Mouse (Mus musculus): ENCODE measurements around the gene Tnfrsf21.

Gene Tnfrsf21

DNA sequence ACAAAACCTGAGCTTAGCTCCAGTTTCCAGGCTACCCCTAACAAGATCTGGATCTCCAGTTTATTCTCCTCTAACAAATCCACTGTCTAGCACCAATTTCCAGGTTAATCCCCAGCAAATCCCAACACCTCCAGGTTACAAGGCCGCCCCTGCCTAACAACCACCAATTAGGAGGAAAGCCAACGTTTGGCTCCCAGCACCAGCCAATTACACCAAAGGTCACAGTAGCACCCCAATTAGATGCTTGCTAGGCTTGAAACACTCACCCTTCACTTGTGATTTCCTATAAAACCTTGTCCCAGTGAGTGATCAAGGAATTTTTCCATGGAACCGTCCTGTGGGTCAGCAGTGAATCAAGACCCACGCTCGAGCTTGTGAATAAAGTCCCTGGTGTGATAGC is 116.1 kb downstream of the Tnfrsf21 start:
- no peak for DNase-seq

DNA sequence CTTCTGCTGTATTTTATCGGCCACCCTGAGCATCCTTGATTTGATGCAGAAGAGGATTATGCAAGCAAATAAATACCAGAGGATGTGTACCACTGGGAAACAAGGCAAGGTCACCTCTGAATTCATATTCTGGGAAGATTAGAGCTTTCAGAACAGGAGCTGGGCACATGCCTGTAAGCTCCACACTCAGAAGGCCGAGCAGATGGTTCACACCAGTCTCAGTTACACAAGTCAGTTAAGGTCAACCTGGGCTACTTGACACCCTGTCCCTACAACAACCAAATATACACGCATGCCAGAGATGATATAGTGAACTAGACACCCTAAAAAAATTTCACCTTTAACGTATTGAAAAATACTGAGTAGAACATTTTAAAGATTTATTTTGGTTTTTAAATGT is 116.8 kb downstream of the Tnfrsf21 start:
- DNase-seq: no peak

DNA sequence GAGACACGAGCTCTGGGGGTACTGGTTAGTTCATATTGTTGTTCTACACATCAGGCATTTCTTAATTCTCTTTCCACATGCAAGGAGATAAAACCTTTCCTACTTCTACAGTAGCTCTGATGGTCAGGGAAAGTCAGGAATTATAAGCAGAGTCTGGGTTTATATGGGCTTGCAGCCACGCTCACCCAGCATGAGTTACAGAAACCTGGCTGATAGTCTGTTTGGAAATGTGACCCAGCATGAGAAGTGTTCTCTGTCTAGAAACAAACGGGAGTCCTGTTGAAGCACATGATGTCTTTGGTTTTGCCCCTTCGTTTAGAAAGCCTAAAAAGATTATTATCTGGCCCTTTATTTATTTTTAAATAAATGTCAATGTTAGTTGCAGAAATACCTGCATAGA is 118.6 kb downstream of the Tnfrsf21 start:
- DNase-seq: no peak

DNA sequence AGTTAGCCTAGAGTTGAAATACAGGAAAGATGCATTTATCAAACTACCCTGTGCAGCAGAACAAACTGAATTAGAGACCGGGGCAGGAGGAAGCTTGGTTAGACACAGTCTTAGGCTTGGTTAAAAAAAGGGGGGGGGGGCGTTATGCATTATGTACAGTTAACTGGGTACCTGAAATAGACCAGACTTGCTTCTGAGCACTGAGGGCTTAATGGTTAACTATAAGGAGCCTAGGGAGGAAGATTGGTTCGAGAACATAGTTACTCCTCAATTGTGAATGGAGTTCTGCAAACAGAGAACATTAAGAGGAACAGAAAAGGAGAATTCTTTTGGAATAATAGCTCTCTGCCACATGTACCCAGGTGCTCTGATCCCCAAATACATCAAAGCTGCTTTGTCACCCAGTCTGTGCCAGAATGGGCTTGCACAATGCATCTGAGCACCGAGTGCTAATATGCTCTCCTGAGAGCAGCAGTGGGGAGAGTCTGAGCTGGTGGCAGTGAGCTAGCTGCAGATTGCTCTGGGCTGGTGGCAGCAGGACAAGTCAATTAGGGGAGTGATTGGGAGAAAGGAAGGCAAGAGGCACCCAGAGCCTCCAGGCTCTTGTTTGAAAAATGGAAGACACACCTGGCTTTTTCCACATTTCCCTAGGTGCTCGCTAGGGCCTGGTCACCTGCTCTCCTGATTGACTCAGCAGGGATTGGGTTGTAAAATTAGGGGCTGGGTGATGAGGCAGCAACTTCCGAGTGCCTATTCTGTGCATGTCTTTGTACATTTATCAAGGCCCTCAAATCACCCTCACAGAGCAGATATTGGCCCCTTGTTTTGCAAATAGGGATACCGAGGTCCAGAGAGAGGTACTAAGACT is 119.3 kb downstream of the Tnfrsf21 start:
- DNase-seq: no peak

DNA sequence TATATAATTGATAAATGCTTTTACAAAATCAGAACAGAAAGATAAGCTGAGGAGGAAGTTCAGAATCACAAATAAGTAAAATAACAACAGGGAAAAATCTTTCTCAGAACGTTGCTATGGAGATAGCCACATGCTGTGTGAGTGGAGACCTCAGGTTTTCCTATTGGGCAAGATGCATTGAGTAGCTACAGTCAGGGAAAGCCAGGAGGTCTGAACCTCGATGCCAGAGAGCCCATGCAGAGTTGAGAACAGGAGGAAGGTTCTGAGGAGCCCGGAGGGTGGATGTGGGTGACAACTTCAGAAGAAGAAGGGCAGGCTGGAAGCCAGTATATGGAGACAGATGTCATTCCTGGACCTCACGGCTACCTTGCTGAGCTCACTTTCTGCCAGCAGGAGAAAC is 120.4 kb downstream of the Tnfrsf21 start:
- DNase-seq: no peak

DNA sequence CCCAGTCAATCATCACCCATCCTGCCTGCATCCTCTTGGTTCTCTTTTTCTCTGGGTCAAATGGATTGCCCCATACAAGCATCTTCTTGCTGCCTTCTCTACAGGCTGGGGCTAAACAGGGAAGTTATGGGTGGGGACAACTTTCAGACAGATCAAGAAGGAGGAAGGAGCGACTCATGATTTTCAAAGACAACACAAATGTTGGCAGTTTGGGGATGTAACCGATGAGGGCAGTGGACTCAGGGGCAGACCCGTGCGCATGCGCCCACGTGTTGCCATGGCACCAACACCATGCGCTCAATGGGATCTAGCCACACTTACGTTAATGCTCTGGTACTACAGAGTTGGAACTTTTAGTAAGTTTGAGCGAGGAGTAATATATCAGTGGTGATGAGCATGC is 121.5 kb downstream of the Tnfrsf21 start:
- no peak for DNase-seq

DNA sequence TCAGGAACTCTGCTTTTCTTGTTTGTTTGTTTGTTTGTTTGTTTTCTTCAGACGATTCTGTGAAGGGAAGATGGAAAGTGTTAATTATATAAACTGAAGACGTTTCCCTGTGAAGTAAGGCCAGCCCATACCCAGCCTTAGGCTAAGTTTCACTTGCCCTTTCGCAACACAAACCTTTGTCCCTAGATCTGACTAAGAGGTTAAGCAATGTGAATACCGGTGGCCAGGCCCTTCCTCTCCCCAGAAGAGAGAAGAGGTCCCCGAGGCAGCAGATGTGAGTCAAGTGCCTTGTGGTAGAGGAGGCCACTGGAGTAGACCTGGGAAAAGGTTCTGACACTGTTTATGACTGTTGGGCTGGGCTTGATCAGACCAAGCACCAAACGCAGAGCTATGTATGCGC is 122.0 kb downstream of the Tnfrsf21 start:
- no peak for DNase-seq
